Mouse (Mus musculus) left cerebral cortex, adult 18-20 months (tissue): ENCODE measurements at regions not wholly inside any gene's neighbourhood (a gene's known extent, or its start where the extent isn't known, plus 50 kb on each side); places are given as distances from the start of the nearest gene placed in this dataset.

Experiments
- DNase-seq, 2 experiments: peaks; one replicate each; pipeline ENCODE4 v3.0.0; 2021 to 2022; ENCODE audit warnings: low spot score in 2 of 2, mixed read lengths in 1 of 2

DNA sequence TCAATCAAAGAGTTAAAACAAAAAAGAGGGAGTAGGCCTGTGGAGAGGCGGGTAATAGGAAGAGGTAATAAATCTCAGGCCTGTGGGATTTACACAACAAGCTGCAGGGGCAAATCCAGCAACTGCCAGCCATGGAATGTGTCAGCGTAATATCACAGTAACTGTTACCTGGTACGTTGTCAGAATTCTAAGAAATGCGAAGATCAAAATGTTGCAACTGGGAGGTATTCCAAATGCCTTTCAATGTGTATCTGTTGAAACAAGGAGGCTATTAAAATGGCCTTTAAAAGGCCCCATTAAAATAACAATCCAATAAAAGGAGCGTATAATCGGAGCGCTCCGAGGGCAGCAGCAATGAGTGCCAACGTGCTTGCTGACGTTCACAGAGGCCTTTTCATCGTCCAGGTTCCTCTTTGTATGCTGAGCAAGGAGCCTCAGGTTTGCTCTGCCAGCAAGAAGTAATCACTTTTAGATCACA lies 205.7 kb upstream of the Hhip start:
- DNase-seq: no peak

DNA sequence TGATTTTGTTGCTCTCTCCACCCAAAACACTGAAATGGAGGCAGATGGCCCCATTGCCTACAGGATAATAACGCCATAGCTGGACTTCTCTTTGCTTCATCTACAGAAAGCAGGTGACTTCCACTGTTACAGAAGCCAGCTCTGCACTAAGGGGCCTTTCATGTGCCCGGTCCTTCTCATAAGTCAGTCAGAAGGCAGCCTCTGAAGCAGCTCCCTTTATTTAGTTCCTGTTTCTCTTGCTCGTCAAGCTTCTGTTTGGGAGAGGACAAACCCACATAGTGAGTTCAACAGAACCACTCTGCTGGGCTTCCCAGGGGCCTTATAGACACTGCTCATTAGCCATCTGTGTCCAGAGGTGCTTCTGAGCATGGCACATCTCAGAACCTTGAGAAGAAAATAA lies 205.1 kb upstream of the Hhip start:
- DNase-seq: no peak

DNA sequence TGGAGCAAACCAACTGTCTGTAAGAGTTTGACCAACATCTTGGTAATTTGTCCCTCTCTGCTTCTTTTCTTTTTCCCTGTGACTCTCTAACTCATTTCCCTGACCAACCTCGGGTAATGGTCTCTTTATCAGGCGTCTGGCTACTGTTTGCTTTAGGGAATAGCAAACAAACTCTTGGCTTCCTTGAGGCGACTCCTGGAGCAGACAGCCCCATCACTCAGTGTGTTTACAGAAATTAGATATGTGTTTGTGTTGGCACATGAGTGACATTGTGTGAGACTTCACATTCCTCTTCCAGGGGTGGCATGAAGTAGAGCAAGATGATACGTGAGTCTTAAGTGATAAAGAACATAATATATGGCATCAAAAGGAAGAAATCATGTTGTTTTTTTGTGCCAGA lies 195.7 kb upstream of the Hhip start:
- no peak for DNase-seq

DNA sequence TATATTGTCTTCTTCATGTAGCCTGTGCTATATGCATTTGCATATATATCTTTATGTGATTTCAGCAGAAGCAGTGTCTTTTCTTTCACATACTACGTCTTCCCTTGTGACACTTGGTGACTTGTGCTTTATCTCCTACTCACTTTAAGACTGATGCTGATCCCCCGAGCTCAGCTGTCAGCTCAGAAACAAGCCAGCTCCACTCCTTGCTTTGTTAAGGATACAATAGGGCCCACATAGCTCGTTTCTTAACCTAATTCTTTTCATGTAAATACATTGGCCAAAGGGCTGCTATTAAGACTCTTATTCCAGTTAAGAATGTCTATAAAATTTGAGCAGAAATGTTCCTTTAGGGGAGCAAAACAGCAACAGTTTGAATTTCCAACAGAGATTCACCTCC lies 193.8 kb upstream of the Hhip start:
- no peak for DNase-seq

DNA sequence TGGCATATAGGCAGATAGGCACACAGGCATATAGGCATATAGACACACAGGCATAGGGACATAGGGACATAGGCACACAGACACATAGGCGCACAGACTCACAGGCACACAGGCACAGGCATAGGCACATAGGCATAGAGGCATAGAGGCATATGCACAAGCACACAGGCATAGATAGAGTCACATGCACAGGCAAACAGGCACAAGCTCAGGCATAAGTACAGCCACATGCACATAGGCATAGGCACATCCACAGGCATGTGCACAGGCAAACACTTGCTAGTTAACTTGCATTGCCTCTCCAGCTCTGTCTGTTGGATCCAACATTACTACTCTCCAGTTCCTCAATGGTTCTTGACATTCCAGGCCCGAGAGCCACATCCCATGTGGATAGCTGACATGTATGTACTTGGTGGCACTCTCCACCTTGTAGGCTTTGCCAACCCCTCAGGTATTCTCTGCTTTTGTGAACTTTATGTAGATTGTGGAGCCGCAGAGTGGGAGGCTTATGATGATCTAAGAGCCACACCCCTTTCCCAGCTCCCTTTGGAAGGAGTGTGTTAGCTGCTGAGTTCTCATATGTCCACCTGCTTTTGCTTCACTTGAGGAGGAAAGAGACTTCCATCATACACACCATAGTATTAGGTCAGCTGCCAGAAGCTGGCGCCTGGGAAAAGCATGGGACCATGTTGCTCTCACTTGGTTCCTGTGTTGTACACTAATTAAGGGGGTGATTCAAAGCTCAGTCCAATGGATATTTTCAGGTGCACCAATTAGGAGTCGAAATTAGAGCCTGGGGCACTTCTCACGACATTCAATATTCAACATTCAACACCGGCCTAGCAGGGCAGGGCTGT lies 192.7 kb upstream of the Hhip start:
- no peak for DNase-seq

GRCm38 (mm10) chr8:80249762-80250161 lies 192.0 kb upstream of the Hhip start:
- no peak for DNase-seq

DNA sequence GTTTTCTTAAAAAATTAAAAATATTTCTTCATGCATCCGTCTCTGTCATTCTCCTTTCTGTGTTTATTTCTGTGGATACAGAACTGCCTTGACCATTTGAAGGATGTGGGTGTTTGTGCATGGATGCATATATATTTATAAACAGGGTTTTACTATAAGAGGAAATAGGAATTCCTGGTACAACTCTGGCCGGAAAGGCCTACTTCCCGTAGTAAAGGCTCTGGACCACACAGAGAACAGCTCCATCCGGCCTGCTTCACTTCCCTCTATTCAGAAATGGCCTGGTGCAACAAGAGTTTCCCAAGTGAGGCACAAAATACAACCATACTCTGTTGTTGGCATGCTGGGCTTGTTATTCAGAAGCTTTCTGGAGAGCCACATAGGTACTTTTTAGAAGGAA lies 182.1 kb upstream of the Hhip start:
- no peak for DNase-seq

DNA sequence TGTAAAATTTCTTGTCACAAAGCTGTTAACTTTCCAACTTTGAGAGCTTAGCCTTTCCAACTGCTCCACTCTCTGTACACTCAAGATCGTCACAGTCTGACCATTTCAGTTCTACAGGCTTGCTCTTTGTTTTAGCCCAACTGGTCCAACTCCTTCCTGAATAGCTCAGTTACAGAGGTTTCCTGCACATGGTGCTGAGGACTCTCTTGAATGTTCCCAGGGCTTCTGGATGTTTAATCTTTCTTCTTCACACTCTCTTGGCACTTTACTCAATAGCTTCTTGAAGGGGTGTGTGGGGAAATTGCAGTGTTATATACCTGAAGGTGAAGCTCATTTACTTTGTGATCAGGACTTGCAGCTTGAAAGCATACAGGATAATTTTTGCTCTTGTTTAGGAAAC lies 152.6 kb upstream of the Hhip start:
- DNase-seq: no peak

DNA sequence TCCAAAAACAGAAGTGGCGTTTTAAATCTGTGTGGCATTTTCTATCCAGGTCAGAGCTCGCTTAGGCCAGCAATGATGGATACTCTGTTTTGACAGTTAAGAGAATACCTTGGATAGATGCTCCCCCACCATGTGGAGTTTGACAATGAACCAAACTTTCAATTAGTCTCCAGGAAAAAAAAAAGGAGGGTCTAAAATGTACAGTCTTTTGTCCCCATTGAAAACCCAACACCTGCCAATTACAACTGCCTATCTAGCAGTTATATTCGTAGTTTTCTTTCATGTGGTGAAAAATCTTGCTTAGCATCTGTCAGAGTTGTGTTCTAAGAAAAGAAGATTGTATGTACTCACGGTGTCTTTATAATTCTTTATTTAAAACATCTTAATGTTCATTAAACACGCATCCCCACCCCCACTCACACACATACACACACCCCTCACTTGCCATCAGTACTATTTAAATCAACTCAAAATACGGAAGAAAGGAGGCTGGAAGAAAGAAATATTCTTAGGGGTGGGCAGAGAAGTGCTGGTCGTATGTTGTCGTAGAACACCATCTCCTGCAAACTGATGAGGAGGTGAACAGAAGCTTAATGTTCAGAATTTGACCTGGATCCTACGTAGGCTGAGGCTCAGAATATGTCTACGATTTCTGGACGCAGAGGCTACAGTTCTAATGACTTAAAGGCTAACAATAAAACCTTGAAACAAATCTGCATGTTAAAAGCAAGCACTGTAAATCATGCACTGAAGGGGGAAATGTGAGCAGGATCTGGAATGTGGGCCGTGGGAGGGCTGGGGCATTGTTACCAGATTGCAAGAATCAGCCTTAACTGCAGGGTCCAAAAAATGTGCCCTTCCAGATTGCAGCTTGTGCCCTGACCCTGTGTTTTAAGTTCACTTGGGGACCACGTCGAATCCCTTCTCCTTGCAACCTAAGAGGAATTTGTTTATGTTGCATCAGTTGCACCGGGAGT lies 147.2 kb upstream of the Hhip start:
- no peak for DNase-seq

- no peak for DNase-seq
These were observed 146.2 kb upstream of the Hhip start for GRCm38 (mm10) chr8:80203769-80204677.

DNA sequence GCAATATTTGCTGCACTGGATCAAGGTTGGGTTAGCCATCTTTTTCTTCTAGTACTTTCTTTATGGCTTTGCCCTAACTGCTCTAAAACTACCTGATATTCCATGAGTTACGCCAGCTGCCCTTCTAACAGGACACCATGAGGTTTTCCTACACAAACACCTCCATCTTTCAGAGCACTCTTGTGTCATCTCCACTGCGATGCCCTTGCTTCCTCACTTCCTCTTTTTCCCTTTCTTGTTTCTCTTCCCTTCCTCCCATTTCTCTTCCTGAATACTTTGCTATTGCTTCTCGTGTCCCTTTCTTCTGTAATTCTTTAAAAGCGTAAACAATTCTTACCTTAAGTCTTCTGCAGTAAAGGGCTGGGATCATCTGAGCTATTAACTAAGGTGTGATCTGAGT lies 139.9 kb upstream of the Hhip start:
- no peak for DNase-seq

DNA sequence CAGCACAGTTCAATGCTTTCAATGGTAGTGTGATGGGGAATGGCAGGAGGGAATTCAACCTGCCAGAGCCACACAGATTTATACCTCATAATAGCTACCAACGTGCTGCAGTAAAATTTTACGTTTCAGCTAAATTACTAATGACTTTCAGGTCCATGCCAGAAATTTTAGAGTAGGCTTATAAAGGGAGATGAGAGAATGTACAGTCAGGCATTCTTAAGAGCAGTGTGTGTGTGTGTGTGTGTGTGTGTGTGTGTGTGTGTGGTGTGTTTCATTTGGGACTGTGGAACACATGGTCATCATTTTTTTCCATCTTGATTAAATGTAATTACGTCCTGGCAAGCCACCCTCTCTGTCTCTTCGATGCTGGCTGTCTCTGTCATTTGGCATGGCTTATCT lies 132.7 kb upstream of the Hhip start:
- no peak for DNase-seq

GRCm38 (mm10) chr8:80189797-80190509 lies 132.1 kb upstream of the Hhip start:
- DNase-seq: no peak

DNA sequence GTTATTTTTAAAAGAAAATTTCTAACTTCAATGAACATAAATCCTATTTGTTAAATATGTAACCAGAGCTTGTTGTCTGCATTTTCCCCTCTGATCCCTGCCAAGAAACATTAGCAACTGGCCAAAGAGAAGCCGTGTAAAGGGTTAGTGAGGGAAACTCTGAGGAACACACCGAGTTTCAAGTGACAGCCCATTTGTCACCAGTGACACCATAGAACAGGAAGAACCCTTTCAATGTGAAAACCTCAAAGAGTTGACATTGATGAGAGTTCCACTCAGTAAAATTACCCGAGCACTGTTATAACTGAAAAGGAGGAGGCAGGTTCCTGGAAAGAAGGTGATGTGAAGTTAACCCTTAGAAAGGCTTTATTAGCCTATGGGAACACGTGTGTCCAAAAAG lies 127.5 kb upstream of the Hhip start:
- DNase-seq: no peak

- peak in 1 of 2 experiments; percentile 15 for DNase-seq
These were observed 110.9 kb upstream of the Hhip start for GRCm38 (mm10) chr8:80168688-80169087.

DNA sequence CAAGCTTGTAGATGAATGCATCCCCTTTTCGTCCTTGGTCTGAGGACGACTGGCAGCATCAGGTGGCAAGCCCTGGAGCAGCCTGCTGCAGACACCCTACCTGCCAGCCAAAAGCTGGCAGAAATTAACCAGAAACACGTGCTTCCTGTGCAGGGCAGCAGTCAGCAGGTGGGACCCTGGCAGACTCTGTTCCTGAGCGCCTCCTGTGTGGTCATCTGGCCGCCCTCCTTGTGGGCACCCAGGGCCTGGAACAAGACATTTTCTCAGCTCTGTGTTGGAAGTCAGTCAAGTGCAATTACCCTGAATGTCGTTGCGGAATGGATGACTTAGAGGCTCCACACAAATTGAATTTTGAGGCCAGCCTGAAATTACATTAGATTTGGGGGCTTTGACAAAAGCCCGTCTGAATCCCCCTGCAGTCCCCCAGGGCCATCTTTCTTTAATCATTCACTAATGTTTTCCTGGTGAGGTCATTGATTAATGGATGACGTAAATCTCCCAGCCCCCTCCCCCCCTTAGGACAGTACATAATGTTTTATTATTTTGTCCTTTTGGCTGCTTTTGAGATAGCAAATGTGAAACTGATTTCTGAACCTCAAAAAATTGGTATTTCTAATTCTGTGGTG lies 91.8 kb upstream of the Hhip start:
- DNase-seq: no peak

DNA sequence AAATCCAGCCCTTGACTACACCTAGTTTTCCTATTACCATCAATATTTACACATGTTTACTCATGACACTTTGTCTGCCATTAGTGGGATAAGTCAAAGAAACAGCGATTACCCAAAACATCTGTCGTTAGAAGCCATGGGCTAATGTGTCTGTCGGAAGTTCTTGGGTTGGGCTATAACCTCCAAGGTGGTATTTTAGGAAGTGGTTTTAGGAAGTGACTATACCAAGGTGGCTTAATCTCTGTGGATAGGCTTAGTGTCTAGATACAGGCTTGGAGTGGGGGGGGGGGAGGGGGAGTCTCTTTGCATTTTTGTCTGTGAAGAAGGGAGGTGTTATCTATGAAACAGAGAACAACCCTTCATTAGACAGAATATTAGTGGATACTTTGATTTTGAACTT lies 90.1 kb upstream of the Hhip start:
- DNase-seq: no peak

DNA sequence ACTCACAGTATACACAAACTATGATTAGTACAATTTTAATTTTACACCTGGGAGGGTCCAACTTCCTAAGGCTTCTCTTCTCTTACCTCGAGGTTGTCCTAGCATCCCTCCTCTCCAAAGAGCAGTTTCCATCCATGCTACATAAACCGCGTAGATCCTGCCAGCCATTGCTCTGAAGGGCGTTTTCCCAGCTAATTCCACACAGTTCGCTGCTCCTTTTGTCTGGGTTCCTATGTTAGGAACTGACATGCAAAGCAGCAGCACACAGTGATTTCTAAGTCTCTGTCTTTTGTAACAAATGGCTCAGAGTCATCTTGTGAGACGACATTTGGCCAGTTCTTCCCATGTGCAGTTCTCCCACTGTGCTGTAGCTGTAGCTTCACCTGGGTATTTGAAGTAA lies 80.7 kb upstream of the Hhip start:
- DNase-seq: no peak

GRCm38 (mm10) chr8:80120378-80120965 lies 62.7 kb upstream of the Hhip start:
- no peak for DNase-seq

DNA sequence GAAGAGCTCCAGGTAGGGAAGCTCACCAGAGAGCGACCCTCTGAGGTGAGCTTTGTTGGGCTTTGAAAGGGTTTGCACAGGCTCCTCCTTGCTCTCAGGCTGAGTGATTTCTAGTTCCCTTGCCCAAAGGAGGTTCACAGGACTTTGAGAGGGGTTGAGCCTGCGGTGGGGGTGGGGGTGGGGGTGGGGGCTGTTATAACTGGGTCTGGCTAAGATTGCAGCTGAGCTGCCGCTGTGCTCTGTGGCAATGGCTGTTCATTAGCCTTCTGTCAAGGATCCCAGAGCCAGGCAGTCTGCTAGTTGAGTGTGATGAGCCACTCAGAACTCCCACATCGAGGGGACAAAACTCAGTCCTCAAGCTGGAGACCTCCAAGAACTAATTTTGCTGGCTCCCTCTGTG lies 59.5 kb upstream of the Hhip start:
- no peak for DNase-seq
